Mouse (Mus musculus): ENCODE results near the gene Dag1.
"Not testable (repeated sequence)": the region's sequence is repeated elsewhere in the genome, so short reads cannot be mapped to it uniquely, and the experiment has no call there.

Dag1 gene

GRCm38 (mm10) chr9:108263690-108264190 lies at the start of gene Dag1:
Gene Dag1, minus strand, starts transcription at chr9:108263958.
- DNase-seq = peak; percentile 98 to 100

- DNase-seq = no peak
Observed at GRCm38 (mm10) chr9:108308141-108308540, 44.4 kb upstream of the Dag1 start.

GRCm38 (mm10) chr9:108307021-108307807 lies 43.5 kb upstream of the Dag1 start:
- no peak for DNase-seq

GRCm38 (mm10) chr9:108306571-108306980 lies 42.8 kb upstream of the Dag1 start:
- peak; percentile 85 to 90 for DNase-seq

- DNase-seq = peak; percentile 100
Observed at GRCm38 (mm10) chr9:108305629-108306520, 42.1 kb upstream of the Dag1 start, which contains the start of the genes Rhoa and Tcta. Gene Rhoa, plus strand, starts transcription at chr9:108306129. Gene Tcta, minus strand, starts transcription at chr9:108306160.

GRCm38 (mm10) chr9:108305170-108305569 lies 41.4 kb upstream of the Dag1 start:
- DNase-seq = peak in 1 of 2 experiments; percentile 17

- no peak for DNase-seq
Observed at GRCm38 (mm10) chr9:108304716-108305115, 41.0 kb upstream of the Dag1 start.

- DNase-seq = peak; percentile 49 to 69
Observed at GRCm38 (mm10) chr9:108301853-108302252, 38.1 kb upstream of the Dag1 start.

- peak; percentile 38 to 57 for DNase-seq
Observed at GRCm38 (mm10) chr9:108296453-108297355, 32.9 kb upstream of the Dag1 start, which contains the start of gene Amt. Gene Amt, plus strand, starts transcription at chr9:108296853.

GRCm38 (mm10) chr9:108290773-108291172 lies 27.0 kb upstream of the Dag1 start:
- DNase-seq = no peak

GRCm38 (mm10) chr9:108290016-108290750 lies 26.4 kb upstream of the Dag1 start, which contains the start of gene Nicn1:
Gene Nicn1, plus strand, starts transcription at chr9:108290429.
- DNase-seq = peak; percentile 95 to 96

- no peak for DNase-seq
Observed at GRCm38 (mm10) chr9:108289347-108289746, 25.6 kb upstream of the Dag1 start.

GRCm38 (mm10) chr9:108287526-108288238 lies 23.9 kb upstream of the Dag1 start:
- DNase-seq = not testable (repeated sequence)

GRCm38 (mm10) chr9:108284410-108284809 lies 20.7 kb upstream of the Dag1 start:
- peak; percentile 67 to 80 for DNase-seq

- peak; percentile 73 to 83 for DNase-seq
Observed at GRCm38 (mm10) chr9:108280071-108280828, 16.5 kb upstream of the Dag1 start.

- DNase-seq = peak; percentile 41 to 64
Observed at GRCm38 (mm10) chr9:108278697-108279450, 15.1 kb upstream of the Dag1 start.

- peak; percentile 90 to 91 for DNase-seq
Observed at GRCm38 (mm10) chr9:108275331-108275659, 11.5 kb upstream of the Dag1 start.

GRCm38 (mm10) chr9:108274476-108275330 lies 10.9 kb upstream of the Dag1 start:
- no peak for DNase-seq

Data from lung, adult 18-20 months (tissue).